Comparison of ENCODE assay signal across 10 mouse cellular contexts in genomic region chr4:94900744-94901143, GRCm38 (mm10). TPM values are rescaled to one million over a fixed set of nuclear protein-coding genes. Genes with fewer than 3 reads are reported as not detected.
DNase-seq lines count a peak whose midpoint lies in the region; ATAC-seq and TF ChIP-seq lines count a peak whose summit lies in the region.
"Had no signal": no experiment of that assay in that cellular context is flagged by ENCODE, and none has a peak within 500 bp of the region (broad histone marks: within the 10 kb centered on the region; RNA-seq: fewer than 3 reads in every experiment).

No protein-coding gene starts in this region.

- 16% methylated on average over 2 of the region's 2 CpGs for WGBS in heart, embryonic 11.5 days (ENCODE audit: insufficient replicate concordance)

- H3K36me3 ChIP-seq in heart, embryonic 11.5 days (ENCODE audit: control insufficient read depth, insufficient read depth, low read length) = no peaks in the 10 kb centered on the region
- H3K36me3 ChIP-seq in MEL (ENCODE audit: control insufficient read depth in 1 of 2, insufficient read depth in 2 of 2, low read length in 2 of 2) = peaks cover 0 to 6% of the 10 kb centered on the region in 2 experiments; a peak in 2 of 4 replicates
- H3K36me3 ChIP-seq: intestine, embryonic 15.5 days; midbrain, embryonic 12.5 days had no signal

- no peak for ATAC-seq in heart, embryonic 11.5 days (replicated peaks; ENCODE audit: insufficient number of reproducible peaks, low FRiP score, low TSS enrichment)
- ATAC-seq in activated CD4-positive, CD25-positive, alpha-beta regulatory T cell, adult 4 months = no peak
- no peak for ATAC-seq in erythroid progenitor cell, adult 5-6 weeks (replicated peaks; ENCODE audit: low FRiP score, poor library complexity, severe bottlenecking)
- ATAC-seq: intestine, embryonic 15.5 days had no signal

- no peak for TF ChIP-seq POLR2A in MEL (IDR thresholded peaks at IDR 0.05; ENCODE audit: control insufficient read depth in 1 of 2, insufficient read depth in 1 of 2, low read depth in 1 of 2, low read length in 2 of 2, poor library complexity in 1 of 2)

- DNase-seq in heart, adult 18-20 months = peak; percentile 14 to 65
- peak; percentile 82 for DNase-seq in 3T3-L1 (ENCODE audit: low read depth, low spot score)
- peak; percentile 64 for DNase-seq in MEL (ENCODE audit: low read depth, low spot score)
- DNase-seq in heart, postnatal 36 days = peak; percentile 6 to 9
- no peak for DNase-seq in left cerebral cortex, postnatal 10 days (ENCODE audit: extremely low spot score in 1 of 2, low spot score in 2 of 2)

- intact Hi-C loops in heart, postnatal 36 days (cut with DNase I) = loop anchor here (5.0 kb wide), 1 partner anchor 233 kb away; no protein-coding TSS in a partner anchor
- intact Hi-C loops in left cerebral cortex, postnatal 10 days (cut with DNase I) = no loop called here

- no peaks in the 10 kb centered on the region for H3K27me3 ChIP-seq in heart, embryonic 11.5 days (ENCODE audit: control insufficient read depth, insufficient read depth, low read length)
- H3K27me3 ChIP-seq in MEL (ENCODE audit: control insufficient read depth in 1 of 2, insufficient read depth in 2 of 2, low read length in 2 of 2) = no peaks in the 10 kb centered on the region
- H3K27me3 ChIP-seq: intestine, embryonic 15.5 days; midbrain, embryonic 12.5 days had no signal

- H3K4me3 ChIP-seq in heart, embryonic 11.5 days (ENCODE audit: low read depth, low read length) = no peak overlapping the region
- no peak overlapping the region for H3K4me3 ChIP-seq in MEL (ENCODE audit: control insufficient read depth in 1 of 2, insufficient read depth in 1 of 2, low read depth in 2 of 2, low read length in 2 of 2)
- H3K4me3 ChIP-seq: intestine, embryonic 15.5 days; midbrain, embryonic 12.5 days had no signal

- no peaks in the 10 kb centered on the region for H3K79me2 ChIP-seq in MEL (ENCODE audit: control insufficient read depth, insufficient read depth, low read length, poor library complexity)

- TF ChIP-seq EP300 in MEL (IDR thresholded peaks at IDR 0.05; ENCODE audit: low read depth in 1 of 2, low read length in 2 of 2) = no peak

- no peaks in the 10 kb centered on the region for H3K9me3 ChIP-seq in heart, embryonic 11.5 days (replicated peaks; ENCODE audit: control insufficient read depth, low read length)
- H3K9me3 ChIP-seq in MEL (replicated peaks; ENCODE audit: insufficient read depth, low read length) = no peaks in the 10 kb centered on the region
- H3K9me3 ChIP-seq: intestine, embryonic 15.5 days; midbrain, embryonic 12.5 days had no signal

- TF ChIP-seq RAD21 in MEL (IDR thresholded peaks at IDR 0.05; ENCODE audit: low read depth, low read length) = peak; percentile 77

- H3K4me1 ChIP-seq in heart, embryonic 11.5 days (ENCODE audit: control insufficient read depth, insufficient read depth, low read length) = no peaks in the 10 kb centered on the region
- H3K4me1 ChIP-seq in MEL (ENCODE audit: control insufficient read depth in 1 of 2, insufficient read depth in 2 of 2, low read length in 2 of 2) = peaks cover 0 to 3% of the 10 kb centered on the region in 2 experiments; a peak in 2 of 4 replicates
- H3K4me1 ChIP-seq: intestine, embryonic 15.5 days; midbrain, embryonic 12.5 days had no signal

- H3K4me2 ChIP-seq in heart, embryonic 11.5 days = no peak overlapping the region
- H3K4me2 ChIP-seq: intestine, embryonic 15.5 days; midbrain, embryonic 12.5 days had no signal

- H3K27ac ChIP-seq in heart, embryonic 11.5 days (ENCODE audit: low read depth, low read length) = no peak overlapping the region
- no peak overlapping the region for H3K27ac ChIP-seq in MEL (ENCODE audit: control insufficient read depth, low read depth, low read length)
- H3K27ac ChIP-seq: intestine, embryonic 15.5 days; midbrain, embryonic 12.5 days had no signal

- no peak overlapping the region for H3K9ac ChIP-seq in heart, embryonic 11.5 days (ENCODE audit: low read depth, low read length)
- no peak overlapping the region for H3K9ac ChIP-seq in MEL (ENCODE audit: control insufficient read depth, low read depth, low read length, poor library complexity, severe bottlenecking)
- H3K9ac ChIP-seq: intestine, embryonic 15.5 days; midbrain, embryonic 12.5 days had no signal

- TF ChIP-seq CTCF in MEL (IDR thresholded peaks at IDR 0.05 in 2 of 3, conservative IDR thresholded peaks at IDR 0.05 in 1 of 3; ENCODE audit: control insufficient read depth in 1 of 3, insufficient read depth in 1 of 3, low read depth in 2 of 3, low read length in 3 of 3, poor library complexity in 1 of 3, severe bottlenecking in 1 of 3) = peak; percentile 6 to 78 (median 56); a peak in 4 of 6 replicates

TF ChIP-seq in MEL, 35 proteins besides CTCF, POLR2A, EP300 and RAD21:
- TF ChIP-seq ELF1 (IDR thresholded peaks at IDR 0.05; ENCODE audit: low read depth, low read length) = no peak
- no peak for TF ChIP-seq UBTF (IDR thresholded peaks at IDR 0.05; ENCODE audit: borderline replicate concordance, insufficient read depth, low read depth, low read length)
- TF ChIP-seq GATA1 (IDR thresholded peaks at IDR 0.05; ENCODE audit: low read depth, low read length) = peak; percentile 71
- no peak for TF ChIP-seq RCOR1 (IDR thresholded peaks at IDR 0.05; ENCODE audit: low read depth, low read length)
- no peak for TF ChIP-seq KAT2A (conservative IDR thresholded peaks at IDR 0.05; ENCODE audit: low read depth, low read length)
- TF ChIP-seq GABPA (IDR thresholded peaks at IDR 0.05; ENCODE audit: low read depth, low read length) = no peak
- 0 out of 2 replicates have a peak, but pooled peaks have one; percentile 22 for TF ChIP-seq HCFC1 (IDR thresholded peaks at IDR 0.05; ENCODE audit: low read depth, low read length)
- no peak for TF ChIP-seq POLR2AphosphoS2 (IDR thresholded peaks at IDR 0.05; ENCODE audit: low read length)
- TF ChIP-seq ZC3H11A (IDR thresholded peaks at IDR 0.05; ENCODE audit: low read depth, low read length) = peak; percentile 81
- TF ChIP-seq NRF1 (IDR thresholded peaks at IDR 0.05; ENCODE audit: insufficient read depth, low read depth, low read length, poor library complexity, severe bottlenecking) = no peak
- no peak for TF ChIP-seq ZKSCAN1 (IDR thresholded peaks at IDR 0.05; ENCODE audit: low read depth, low read length)
- TF ChIP-seq MXI1 (IDR thresholded peaks at IDR 0.05; ENCODE audit: low read depth, low read length) = no peak; the same call in 1 of the 2 replicates
- TF ChIP-seq MAX (IDR thresholded peaks at IDR 0.05; ENCODE audit: low read length) = peak; percentile 51
- no peak for TF ChIP-seq SIN3A (IDR thresholded peaks at IDR 0.05; ENCODE audit: low read length)
- TF ChIP-seq ETS1 (IDR thresholded peaks at IDR 0.05; ENCODE audit: low read depth, low read length) = peak; percentile 24; the same call in 1 of the 2 replicates
- peak; percentile 89 for TF ChIP-seq SMC3 (IDR thresholded peaks at IDR 0.05; ENCODE audit: low read depth, low read length)
- peak in 1 of 2 experiments; percentile 49; a peak in 1 of 4 replicates for TF ChIP-seq USF2 (IDR thresholded peaks at IDR 0.05; ENCODE audit: borderline replicate concordance in 1 of 2, insufficient read depth in 1 of 2, low read depth in 1 of 2, low read length in 2 of 2)
- no peak for TF ChIP-seq ZNF384 (IDR thresholded peaks at IDR 0.05; ENCODE audit: low read depth, low read length)
- peak; percentile 67; the same call in 1 of the 2 replicates for TF ChIP-seq MYC (IDR thresholded peaks at IDR 0.05; ENCODE audit: low read depth, low read length)
- peak; percentile 85 for TF ChIP-seq USF1 (IDR thresholded peaks at IDR 0.05; ENCODE audit: low read depth, low read length)
TF ChIP-seq in MEL: peak in this region for 9.

RNA-seq across cellular contexts. Expression of gene Eqtn, which starts 27.9 kb away (rescaled TPM):
- total RNA-seq in heart, adult 18-20 months (2021) = not detected
- polyA plus RNA-seq in heart, embryonic 11.5 days (2014; fragmentation: Nextera tagmentation; extraction: Ambion mirVana) = 0.23 TPM in 1 of 2 replicates, not detected in the other
- total RNA-seq in MEL (2012; rRNA removed) = not detected in 2 replicates
- polyA plus RNA-seq in MEL (2012; ENCODE audit: insufficient read depth in 1 of 2, insufficient read length in 2 of 2, low read depth in 1 of 2, low replicate concordance in 2 of 2, missing spikeins in 1 of 2) = not detected
- total RNA-seq in heart, postnatal 36 days (2021) = not detected
- polyA plus RNA-seq in activated CD4-positive, CD25-positive, alpha-beta regulatory T cell, adult 4 months (2017; shearing (Covaris generic)) = under 1 TPM in 1 of 2 experiments, not detected in 1; 0.48 TPM
- not detected in 2 replicates for total RNA-seq in erythroid progenitor cell, adult 5-6 weeks (2015; ENCODE audit: low replicate concordance)
- total RNA-seq in erythroid progenitor cell, adult 5-6 weeks (2017; ENCODE audit: low replicate concordance) = not detected in 2 replicates
- 1 to 10 TPM in 1 of 2 experiments, under 1 TPM in 1; 0.30 to 1.2 TPM for total RNA-seq in left cerebral cortex, postnatal 10 days (2021)
- polyA plus RNA-seq: intestine, embryonic 15.5 days had no signal

Comparison
In these comparisons a context has a peak if more than half of its experiments do, and no peak if none do; other contexts are left out.
1. DNase-seq: peak in heart, adult 18-20 months (2 of 2), 3T3-L1 (single experiment), MEL (single experiment) and heart, postnatal 36 days (2 of 2); none in left cerebral cortex, postnatal 10 days (0 of 2).